Mouse (Mus musculus) layer of hippocampus, postnatal 10 days (tissue): Measurements from ENCODE around the gene Pramef6. TPM values are rescaled to one million over a fixed set of nuclear protein-coding genes. Genes with fewer than 3 reads are reported as not detected.
"Not testable (repeated sequence)": the region's sequence is repeated elsewhere in the genome, so short reads cannot be mapped to it uniquely, and the experiment has no call there.

Source experiments
- DNase-seq, 2 experiments: peaks; one replicate each; pipeline ENCODE4 v3.0.0; 2021; ENCODE audit warnings: low spot score in 2 of 2
- long read RNA-seq: library from polyadenylated mRNA; stranded (forward); transcript quantifications from one replicate; pipeline ENCODE4 v2.0.0, GENCODE M21; 2023
- total RNA-seq, 2 experiments: library from RNA; stranded (reverse); gene quantifications; 2 replicates each; pipeline ENCODE4 v1.2.3; 2021

Gene Pramef6
- total RNA-seq = not detected
- long read RNA-seq = 0 reads

- not testable (repeated sequence) for DNase-seq
Measured at GRCm38 (mm10) chr4:143900280-143900679, at the start of gene Pramef6. Gene Pramef6, minus strand, starts transcription at chr4:143900380.

GRCm38 (mm10) chr4:143894406-143894805, 5.8 kb downstream of the Pramef6 start:
- not testable (repeated sequence) for DNase-seq

DNA sequence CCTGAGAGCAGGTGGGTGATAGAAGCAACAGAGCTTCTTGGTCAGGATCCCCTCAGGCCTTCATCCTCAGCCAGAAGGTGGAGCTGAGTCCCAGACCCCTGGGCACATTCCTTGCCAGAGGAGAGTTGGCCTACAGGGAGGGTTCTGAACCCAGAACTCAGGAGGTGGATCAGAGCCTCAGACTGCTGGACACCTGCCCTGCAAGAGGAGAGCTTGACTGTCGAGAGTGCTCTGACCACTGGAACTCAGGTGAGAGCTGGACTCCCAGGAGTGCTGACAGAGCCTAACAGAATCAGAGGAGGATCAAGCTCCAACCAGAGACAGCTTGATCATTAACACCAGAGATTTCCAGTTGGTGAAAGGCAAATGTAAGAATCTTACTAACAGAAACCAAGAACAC, 17.8 kb downstream of the Pramef6 start:
- not testable (repeated sequence) for DNase-seq

- DNase-seq = not testable (repeated sequence)
Measured at GRCm38 (mm10) chr4:143846197-143846596, 54.0 kb downstream of the Pramef6 start, which contains the start of gene Gm13103. Gene Gm13103, plus strand, starts transcription at chr4:143846497.

Other genes starting within 250 kb of the Pramef6 start
- not detected for gene Gm13088, start 243.1 kb downstream of the Pramef6 start, total RNA-seq
- not detected for gene Gm13089, start 197.7 kb downstream of the Pramef6 start, total RNA-seq
- not detected for gene Gm13078, start 180.9 kb downstream of the Pramef6 start, total RNA-seq
- not detected for gene Gm13023, start 111.0 kb downstream of the Pramef6 start, total RNA-seq
- gene Gm13084, start 84.3 kb downstream of the Pramef6 start, total RNA-seq = not detected
- gene Gm13103, start 53.9 kb downstream of the Pramef6 start, total RNA-seq = not detected
- gene Pramef25, start 50.6 kb upstream of the Pramef6 start, total RNA-seq = not detected
- gene Gm13101, start 66.6 kb upstream of the Pramef6 start, total RNA-seq = not detected
- gene Pramef17, start 94.0 kb upstream of the Pramef6 start, total RNA-seq = not detected
- not detected for gene Pramel4, start 158.7 kb upstream of the Pramef6 start, total RNA-seq
- gene Gm13102, start 206.1 kb upstream of the Pramef6 start, total RNA-seq = not detected